Mouse (Mus musculus): ENCODE measurements around the gene Vti1a.
A peak's percentile ranks its signal among the peaks of the same experiment; 100 is the strongest.

Vti1a gene

DNA sequence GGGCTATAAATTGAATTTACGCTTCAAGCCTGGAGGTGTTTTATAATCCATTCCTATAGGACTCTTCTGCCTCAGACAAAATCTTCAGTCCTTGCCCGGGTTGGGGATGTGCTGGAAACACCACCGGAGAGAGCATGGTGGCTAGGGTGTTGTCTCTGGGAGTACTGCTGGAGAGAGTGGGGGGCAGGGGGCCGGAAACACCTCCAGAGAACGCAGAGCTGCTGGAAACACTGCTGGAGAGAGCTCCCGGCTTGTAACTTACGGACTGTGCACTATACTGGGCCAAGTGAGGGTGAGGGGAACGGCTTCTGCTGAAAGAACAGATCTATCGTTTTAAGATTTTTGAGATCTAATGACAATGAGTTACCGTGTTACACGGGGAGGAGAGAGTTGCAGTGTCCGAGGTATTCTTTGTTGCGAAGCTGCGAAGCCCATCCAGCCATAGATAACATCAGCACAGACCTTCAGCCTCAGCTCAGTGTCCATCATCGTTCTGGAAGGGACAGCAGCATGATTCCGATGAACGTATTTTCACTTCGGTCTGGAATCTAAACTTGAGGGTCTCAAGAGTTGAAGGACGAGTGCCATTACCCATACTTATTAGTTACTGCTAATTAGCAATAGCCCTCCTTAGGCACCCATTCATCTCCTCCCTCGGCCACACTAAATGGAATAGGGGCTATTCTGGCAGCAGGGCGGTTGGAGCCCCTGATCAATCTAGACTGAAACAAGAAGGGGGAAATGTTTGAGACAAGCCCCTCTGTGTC lies 140.4 kb downstream of the Vti1a start:
- DNase-seq (ENCODE audit: low spot score in 2 of 2) = no peak

DNA sequence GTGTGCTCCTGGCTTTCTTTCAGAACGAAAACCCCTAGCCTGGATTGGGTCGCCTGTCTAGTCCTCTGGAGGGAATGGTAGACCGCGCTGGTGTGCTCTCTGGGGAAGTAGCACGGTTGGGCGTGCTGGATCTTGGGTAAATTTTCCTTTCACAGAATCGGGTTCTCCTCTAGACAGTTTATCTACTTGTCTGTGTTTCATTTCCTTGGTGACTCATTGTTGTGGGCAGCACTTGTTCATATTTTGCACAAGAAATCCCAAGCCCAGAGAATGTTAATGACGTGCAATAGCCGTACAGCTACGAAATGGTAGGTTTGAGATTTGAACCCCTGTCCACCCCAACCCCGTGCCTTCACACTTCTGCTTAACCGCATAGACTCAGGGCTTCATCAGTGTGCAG lies 145.9 kb downstream of the Vti1a start:
- DNase-seq (ENCODE audit: low spot score in 2 of 2) = no peak

DNA sequence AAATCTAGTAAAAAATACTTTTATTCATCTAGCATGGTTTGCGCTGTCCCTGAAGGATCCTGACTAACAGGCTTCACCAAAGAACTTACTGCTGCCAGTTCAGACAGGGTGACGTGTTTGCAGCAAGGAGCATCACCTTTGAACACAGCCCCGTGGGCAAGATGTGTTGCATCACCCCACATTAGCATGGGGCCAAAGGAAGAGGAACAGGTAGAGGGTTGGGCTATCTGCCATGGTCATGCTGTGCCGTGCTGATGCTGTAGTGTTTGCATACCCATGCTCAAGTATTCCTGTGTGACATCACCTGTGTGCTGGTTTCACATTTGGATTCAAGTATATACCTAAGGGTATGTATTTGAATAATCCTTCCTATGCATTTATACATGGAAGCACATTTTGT lies 147.6 kb downstream of the Vti1a start:
- no peak for DNase-seq (ENCODE audit: low spot score in 2 of 2)

- no peak for DNase-seq (ENCODE audit: low spot score in 2 of 2)
These were observed 153.4 kb downstream of the Vti1a start for GRCm38 (mm10) chr19:55469301-55470051.

GRCm38 (mm10) chr19:55472582-55472981 lies 156.5 kb downstream of the Vti1a start:
- no peak for DNase-seq (ENCODE audit: low spot score in 2 of 2)

DNA sequence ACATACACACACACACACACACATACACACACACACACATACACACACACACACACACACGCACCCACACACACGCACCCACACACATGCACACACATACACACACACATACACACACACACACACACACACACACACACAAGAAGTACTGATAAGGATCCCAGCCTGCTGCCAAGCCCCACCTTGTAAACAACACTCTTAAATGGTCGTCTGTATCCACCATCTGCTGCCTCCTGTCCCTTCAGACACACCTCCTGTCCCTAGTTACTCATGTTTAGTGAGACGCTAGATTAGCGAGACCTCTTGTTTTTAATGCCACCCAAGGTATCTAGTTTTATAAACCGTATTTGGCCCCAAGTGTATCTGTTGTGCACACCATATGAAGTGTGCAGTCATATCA lies 158.1 kb downstream of the Vti1a start:
- no peak for DNase-seq (ENCODE audit: low spot score in 2 of 2)

DNA sequence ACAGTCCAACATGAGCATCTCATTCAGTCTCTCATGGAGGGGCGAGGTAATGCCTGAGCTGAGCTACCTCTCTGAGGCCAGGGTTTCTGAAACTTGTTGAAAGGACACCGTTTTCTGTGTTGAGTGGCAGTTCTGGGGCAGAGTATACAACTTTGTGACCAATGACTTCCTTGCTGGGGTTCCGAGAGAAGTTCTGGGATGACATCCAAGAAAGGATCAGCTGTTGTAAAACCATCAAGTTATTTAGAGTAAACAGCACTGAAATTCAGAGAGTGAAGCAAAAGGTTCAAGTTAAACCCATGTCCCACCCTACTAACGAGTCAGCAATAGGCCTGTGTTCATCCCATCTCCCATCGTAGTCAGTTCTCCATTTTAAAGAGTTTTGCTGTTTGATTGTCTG lies 164.4 kb downstream of the Vti1a start:
- no peak for DNase-seq (ENCODE audit: low spot score in 2 of 2)

GRCm38 (mm10) chr19:55481308-55481707 lies 165.2 kb downstream of the Vti1a start:
- no peak for DNase-seq (ENCODE audit: low spot score in 2 of 2)

DNA sequence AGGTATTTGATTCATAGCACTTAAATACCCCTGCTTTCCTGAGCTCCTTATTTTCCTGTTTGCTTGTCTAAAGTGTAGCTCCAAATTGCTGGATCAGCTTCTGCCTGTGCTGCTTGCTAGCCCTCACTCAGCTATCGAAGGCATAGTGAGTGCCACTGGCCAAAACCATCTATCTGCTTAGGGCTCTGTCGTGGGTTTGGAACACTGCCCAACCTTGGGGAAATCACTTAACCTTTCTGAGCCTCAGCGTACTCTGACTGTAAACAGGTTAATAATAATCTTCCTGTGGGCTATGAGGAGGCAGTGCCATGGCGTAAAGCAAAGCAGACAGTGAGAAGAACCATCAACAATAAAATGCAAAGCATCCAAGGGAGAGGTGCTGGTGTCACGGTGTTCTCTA lies 167.4 kb downstream of the Vti1a start:
- DNase-seq (ENCODE audit: low spot score in 2 of 2) = no peak

GRCm38 (mm10) chr19:55484559-55484958 lies 168.5 kb downstream of the Vti1a start:
- DNase-seq (ENCODE audit: low spot score in 2 of 2) = no peak

DNA sequence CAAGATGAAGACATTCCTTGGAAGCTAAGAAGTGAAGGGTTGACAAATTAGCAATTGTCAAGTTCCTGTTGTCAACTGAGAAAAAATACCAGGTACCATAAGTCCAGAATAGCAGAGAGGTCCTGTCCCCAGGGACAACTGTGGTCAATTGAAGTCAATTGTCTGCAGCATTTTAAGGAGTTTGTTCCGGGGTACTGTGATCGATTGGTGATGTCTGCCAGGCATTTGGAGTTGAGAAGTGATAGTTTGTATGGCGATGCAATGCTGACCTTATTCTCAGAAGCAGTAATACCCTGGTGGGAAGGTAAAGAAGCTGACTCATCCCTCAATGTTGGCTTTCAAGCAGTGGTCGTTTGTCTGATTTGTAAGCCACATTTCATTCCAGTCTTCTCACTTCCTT lies 170.4 kb downstream of the Vti1a start:
- DNase-seq (ENCODE audit: low spot score in 2 of 2) = no peak

DNA sequence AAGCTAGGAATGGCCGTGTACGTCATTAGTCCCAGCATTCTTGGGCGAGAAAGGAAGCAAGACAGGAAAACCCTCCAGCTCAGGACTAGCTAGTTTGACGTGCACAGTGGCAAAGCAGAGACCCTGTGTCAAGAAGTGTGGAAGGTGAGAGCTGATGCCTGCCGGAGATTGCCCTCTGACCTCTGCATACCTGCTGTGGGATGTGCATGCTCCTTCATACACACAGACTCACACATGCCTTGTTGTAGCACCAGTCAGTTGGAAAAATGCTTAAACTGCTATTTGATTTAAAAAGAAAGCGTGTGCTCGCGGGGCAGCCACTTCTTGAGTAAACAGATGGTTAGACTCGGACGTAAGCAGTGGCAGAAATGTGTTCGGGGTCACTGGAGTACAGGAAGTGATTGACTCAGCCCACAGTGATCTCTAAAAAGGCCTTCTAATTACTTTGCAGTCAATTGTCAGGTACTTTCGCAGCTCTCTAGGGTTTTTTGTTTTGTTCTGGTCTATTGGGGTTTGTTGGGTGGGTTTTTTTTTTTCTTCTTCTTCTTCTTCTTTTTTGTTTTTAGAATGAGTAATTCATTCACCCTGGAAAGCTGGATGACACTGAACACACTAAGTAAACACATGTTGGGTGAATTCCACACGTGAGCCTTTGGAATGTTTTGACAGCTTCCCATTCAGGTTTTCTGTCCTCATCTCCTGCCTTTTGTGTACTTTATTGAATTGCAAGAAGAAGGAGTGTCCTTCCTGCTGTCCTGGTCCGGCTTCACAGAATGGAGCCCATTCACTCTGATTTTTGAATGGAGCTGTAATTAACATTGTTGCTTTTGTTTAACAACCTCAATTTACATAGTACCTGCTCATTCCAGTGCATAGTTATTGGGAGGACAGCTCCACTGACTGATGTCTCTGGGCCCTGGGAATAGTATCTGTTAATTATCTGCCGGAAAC lies 175.3 kb downstream of the Vti1a start:
- DNase-seq (ENCODE audit: low spot score in 2 of 2) = no peak

- no peak for DNase-seq (ENCODE audit: low spot score in 2 of 2)
These were observed 180.2 kb downstream of the Vti1a start for GRCm38 (mm10) chr19:55496333-55496732.

DNA sequence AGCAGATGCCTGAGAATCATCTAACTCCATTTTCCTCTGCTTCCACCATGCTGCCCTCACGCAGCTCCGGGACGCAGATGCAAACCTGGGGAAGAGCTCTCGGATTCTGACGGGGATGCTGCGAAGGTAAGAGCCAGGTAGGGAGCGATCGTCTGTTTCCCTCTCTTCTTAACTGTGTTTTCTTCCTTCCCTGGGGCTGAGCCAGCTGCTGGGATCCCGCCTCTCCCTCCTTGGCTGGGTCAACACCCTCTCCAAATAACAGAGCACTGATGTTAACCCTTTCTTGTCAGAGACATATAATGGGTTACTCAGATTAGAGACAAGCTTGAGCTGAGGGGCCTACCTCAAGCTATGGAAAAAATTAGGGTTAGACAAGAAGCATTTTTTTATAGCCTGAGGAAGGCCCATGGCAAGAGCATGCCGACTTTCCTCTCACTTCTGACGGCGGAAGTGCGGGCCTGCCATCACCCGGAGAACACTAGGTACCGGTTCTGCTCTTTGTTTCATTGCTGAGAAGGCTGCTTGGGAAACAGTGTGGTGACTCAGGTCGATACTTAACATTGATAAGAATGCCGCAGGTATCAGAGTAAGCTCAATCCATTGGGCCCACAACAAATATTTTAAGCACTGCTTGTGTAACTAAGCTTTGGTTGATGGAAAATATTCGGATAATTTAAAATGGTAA lies 183.2 kb downstream of the Vti1a start:
- no peak for DNase-seq (ENCODE audit: low spot score in 2 of 2)

GRCm38 (mm10) chr19:55501985-55502384 lies 185.9 kb downstream of the Vti1a start:
- DNase-seq (ENCODE audit: low spot score in 2 of 2) = no peak

GRCm38 (mm10) chr19:55503771-55504170 lies 187.7 kb downstream of the Vti1a start:
- DNase-seq (ENCODE audit: low spot score in 2 of 2) = no peak

GRCm38 (mm10) chr19:55507748-55508147 lies 191.7 kb downstream of the Vti1a start:
- DNase-seq (ENCODE audit: low spot score in 2 of 2) = no peak

DNA sequence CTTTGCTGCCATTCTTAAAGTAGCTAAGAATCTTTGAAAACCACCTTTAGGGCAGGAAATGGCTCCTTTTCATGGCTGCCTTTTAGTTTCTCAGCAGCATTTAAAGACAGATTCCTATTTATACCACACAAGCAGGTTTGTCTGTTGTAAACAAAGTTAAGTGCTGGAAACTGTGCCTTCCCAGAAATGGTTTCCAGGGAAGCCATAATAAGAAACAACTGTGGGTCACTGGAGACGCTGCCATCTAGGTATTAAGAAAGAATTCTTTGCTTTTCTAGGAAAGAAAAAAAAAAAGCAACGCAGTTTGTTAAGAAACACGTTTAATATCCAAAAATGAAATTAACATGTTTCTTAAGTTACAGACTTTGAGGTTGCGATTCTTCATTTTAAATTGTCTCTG lies 192.1 kb downstream of the Vti1a start:
- DNase-seq (ENCODE audit: low spot score in 2 of 2) = no peak

DNA sequence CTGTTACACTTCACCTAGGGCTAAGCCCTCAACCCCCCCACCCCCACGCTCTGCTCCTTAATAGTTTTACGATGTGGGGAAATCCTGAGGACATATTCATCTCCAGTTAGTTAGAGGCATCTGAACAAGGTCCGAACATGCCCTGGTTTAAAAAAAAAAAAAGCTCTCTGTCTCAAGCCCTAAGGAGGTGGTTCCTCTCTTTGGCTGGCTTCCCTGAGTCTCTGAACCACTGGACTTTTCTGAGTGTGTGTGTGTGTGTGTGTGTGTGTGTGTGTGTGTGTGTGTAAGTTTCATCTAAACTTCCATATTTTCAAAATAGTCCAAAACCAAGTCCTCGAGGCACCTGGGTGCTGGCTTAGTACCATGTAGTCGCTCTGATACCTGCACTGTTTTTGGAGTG lies 192.9 kb downstream of the Vti1a start:
- DNase-seq (ENCODE audit: low spot score in 2 of 2) = no peak

DNA sequence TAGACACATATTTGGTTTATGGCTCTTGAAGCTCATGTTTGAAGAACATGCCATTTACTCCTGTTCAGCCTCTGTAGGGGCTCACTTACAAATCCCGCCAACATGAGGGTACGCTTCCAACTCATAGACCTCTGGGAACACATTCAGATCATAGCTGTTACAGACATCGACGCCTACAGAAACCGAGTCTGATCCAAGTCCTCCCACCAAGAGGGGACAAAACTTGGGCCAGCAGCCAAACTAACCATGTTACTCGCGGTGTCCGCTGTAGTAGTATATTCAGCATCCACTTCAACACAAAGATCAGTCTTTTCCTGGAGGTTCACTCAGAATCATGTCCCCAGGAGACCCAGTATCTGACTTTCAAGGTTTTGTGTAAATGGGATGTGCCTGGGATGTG lies 193.5 kb downstream of the Vti1a start:
- DNase-seq (ENCODE audit: low spot score in 2 of 2) = peak; percentile 26 to 49

DNA sequence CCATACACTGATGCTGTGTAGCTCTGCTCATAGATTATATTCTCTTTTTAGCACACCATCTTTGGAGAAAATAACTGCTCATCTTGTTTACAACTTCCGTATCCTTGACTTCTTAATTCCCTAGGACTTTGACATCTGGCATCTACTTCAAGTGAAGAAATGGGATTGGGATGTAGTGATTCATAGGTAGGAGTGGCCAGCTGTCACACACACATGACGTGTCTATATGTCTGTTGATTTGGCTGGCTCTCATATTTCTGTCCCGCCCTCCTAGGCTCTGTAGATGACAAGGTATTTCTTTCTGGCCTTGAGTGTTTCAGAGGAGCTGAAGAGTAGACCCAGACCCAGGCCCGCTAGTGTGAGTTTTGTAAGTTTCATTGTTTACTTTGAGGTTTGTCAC lies 197.8 kb downstream of the Vti1a start:
- no peak for DNase-seq (ENCODE audit: low spot score in 2 of 2)

- no peak for DNase-seq (ENCODE audit: low spot score in 2 of 2)
These were observed 204.1 kb downstream of the Vti1a start for GRCm38 (mm10) chr19:55520236-55520635.
